Mouse (Mus musculus): ENCODE results near the gene Fuca2.

DNA sequence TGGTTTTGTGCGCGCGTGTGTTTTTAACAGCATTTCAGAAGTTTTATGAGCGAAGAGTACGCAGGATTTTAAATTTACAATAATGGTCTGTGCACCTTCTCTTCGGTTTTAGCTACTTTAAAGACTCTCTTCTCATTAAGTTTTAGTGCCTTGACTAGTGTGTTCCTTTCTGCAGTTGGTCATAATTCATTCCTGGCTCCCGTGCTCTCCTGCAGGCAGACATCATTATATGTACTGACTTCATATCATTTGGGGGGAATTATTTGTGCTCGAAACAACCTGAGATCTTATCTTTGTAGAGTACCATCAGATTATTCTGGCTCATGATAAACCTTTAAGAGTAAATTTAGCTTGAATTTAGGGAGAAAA lies 65.7 kb downstream of the Fuca2 start:
- TF ChIP-seq CTCF (IDR thresholded peaks at IDR 0.05; ENCODE audit: extremely low read depth, insufficient read depth, low read length) = no peak
- no peak for TF ChIP-seq POLR2A (IDR thresholded peaks at IDR 0.05; ENCODE audit: extremely low read depth, insufficient read depth, low read length)
